Mouse (Mus musculus) midbrain, postnatal 0 days (tissue): ENCODE measurements at regions not wholly inside any gene's neighbourhood (a gene's known extent, or its start where the extent isn't known, plus 50 kb on each side); places are given as distances from the start of the nearest gene placed in this dataset.
A peak's percentile ranks its signal among the peaks of the same experiment; 100 is the strongest.

Source experiments
- ATAC-seq: fragments of 200-750 bp; cut with Nextera tagmentation; 2 replicates; pipeline ENCODE4 v1.8.0; 2017; ENCODE audit warnings: moderate number of reproducible peaks, mild to moderate bottlenecking, moderate TSS enrichment, moderate library complexity; ENCODE audit not compliant: low FRiP score
- DNase-seq: peaks from one replicate; pipeline ENCODE4 v3.0.0-alpha.2; 2015; ENCODE audit warnings: low spot score
- H3K27ac ChIP-seq: fragments of 300-500 bp; sonication (generic); 2 replicates; pipeline ENCODE4 v1.5.1; 2014; ENCODE audit warnings: low read depth, mild to moderate bottlenecking, low read length, mixed read lengths
- H3K27me3 ChIP-seq: fragments of 300-500 bp; sonication (generic); 2 replicates; pipeline ENCODE4 v1.6.1; 2014; ENCODE audit warnings: low read length, control low read depth, mixed read lengths; ENCODE audit not compliant: insufficient read depth
- H3K36me3 ChIP-seq: fragments of 300-500 bp; sonication (generic); 2 replicates; pipeline ENCODE4 v1.6.1; 2014; ENCODE audit warnings: low read length, control low read depth, mixed read lengths; ENCODE audit not compliant: insufficient read depth
- H3K4me1 ChIP-seq: fragments of 300-500 bp; sonication (generic); 2 replicates; pipeline ENCODE4 v1.6.1; 2014; ENCODE audit warnings: mild to moderate bottlenecking, control low read depth, antibody characterized with exemption, low read length, mixed read lengths; ENCODE audit not compliant: insufficient read depth
- H3K4me2 ChIP-seq: fragments of 300-500 bp; sonication (generic); 2 replicates; pipeline ENCODE4 v1.6.1; 2014; ENCODE audit warnings: low read depth, mild to moderate bottlenecking, low read length, mixed read lengths; ENCODE audit not compliant: poor library complexity, severe bottlenecking
- H3K4me3 ChIP-seq: fragments of 300-500 bp; sonication (generic); 2 replicates; pipeline ENCODE4 v1.5.1; 2014; ENCODE audit warnings: low read depth, mild to moderate bottlenecking, low read length, moderate library complexity
- H3K9ac ChIP-seq: fragments of 300-500 bp; sonication (generic); replicated peaks from 2 replicates; pipeline ENCODE4 v1.6.1; 2014; ENCODE audit warnings: mild to moderate bottlenecking, low read length, moderate library complexity, mixed read lengths; ENCODE audit not compliant: poor library complexity, severe bottlenecking
- H3K9me3 ChIP-seq: fragments of 300-500 bp; sonication (generic); 2 replicates; pipeline ENCODE4 v1.6.1; 2016; ENCODE audit warnings: low read length, control low read depth
- CTCF ChIP-seq: IDR thresholded peaks from 2 replicates; pipeline ENCODE4 v1.5.1; 2016; ENCODE audit warnings: antibody characterized with exemption, mild to moderate bottlenecking
- WGBS: fragments of 180-500 bp; shearing (Covaris S2); extraction: QIAGEN DNeasy Blood & Tissue Kit; methylation state at CpG from one replicate; pipeline ENCODE4 v1.1.7; 2014; 5-methylcytosine and 5-hydroxymethylcytosine counted together

- peak; percentile 1 for DNase-seq
- Histone ChIP-seq H3K9me3 (peaks cover 10% of the 10 kb centered on the region; the same call in 1 of the 2 replicates), H3K9ac (no peak overlapping the region), H3K4me3 (no peak overlapping the region), H3K4me1 (no peaks in the 10 kb centered on the region), H3K4me2 (no peak overlapping the region), H3K27ac (no peak overlapping the region), H3K36me3 (no peaks in the 10 kb centered on the region), H3K27me3 (no peaks in the 10 kb centered on the region)
- TF ChIP-seq CTCF = peak; percentile 54
- ATAC-seq = no peak
- WGBS = 41% methylated on average over 3 of the region's 3 CpGs
Observed at GRCm38 (mm10) chr3:91416137-91416536, 325.5 kb upstream of the 9130204L05Rik start.
